Mouse (Mus musculus) lung, postnatal 10 days (tissue): ENCODE measurements around the gene Col15a1.
A peak's percentile ranks its signal among the peaks of the same experiment; 100 is the strongest.

Experiments used
- DNase-seq: peaks from one replicate; pipeline ENCODE4 v3.0.0; 2021

Col15a1 gene

GRCm38 (mm10) chr4:47207969-47208420, at the start of gene Col15a1:
Col15a1 (plus strand) TSS chr4:47208161.
- DNase-seq: peak; percentile 33

- DNase-seq: no peak
Observed at GRCm38 (mm10) chr4:47161103-47161755, 46.7 kb upstream of the Col15a1 start.

GRCm38 (mm10) chr4:47161756-47162587, 46.0 kb upstream of the Col15a1 start:
- DNase-seq: no peak

GRCm38 (mm10) chr4:47172314-47172713, 35.6 kb upstream of the Col15a1 start:
- no peak for DNase-seq

- DNase-seq: no peak
Observed at GRCm38 (mm10) chr4:47177101-47177500, 30.9 kb upstream of the Col15a1 start.

- DNase-seq: peak; percentile 42
Observed at GRCm38 (mm10) chr4:47178261-47178961, 29.6 kb upstream of the Col15a1 start.

- no peak for DNase-seq
Observed at GRCm38 (mm10) chr4:47179535-47179934, 28.4 kb upstream of the Col15a1 start.

GRCm38 (mm10) chr4:47184058-47184661, 23.8 kb upstream of the Col15a1 start:
- peak; percentile 35 for DNase-seq

- peak; percentile 19 for DNase-seq
Observed at GRCm38 (mm10) chr4:47186514-47186913, 21.4 kb upstream of the Col15a1 start.

GRCm38 (mm10) chr4:47196173-47196572, 11.8 kb upstream of the Col15a1 start:
- DNase-seq: no peak

GRCm38 (mm10) chr4:47203643-47204042, 4.3 kb upstream of the Col15a1 start:
- DNase-seq: peak; percentile 28

- peak; percentile 68 for DNase-seq
Observed at GRCm38 (mm10) chr4:47205846-47206245, 2.1 kb upstream of the Col15a1 start.

- peak; percentile 17 for DNase-seq
Observed at GRCm38 (mm10) chr4:47208421-47208991, 545 bp downstream of the Col15a1 start.

GRCm38 (mm10) chr4:47209466-47209865, 1.5 kb downstream of the Col15a1 start:
- DNase-seq: no peak

GRCm38 (mm10) chr4:47218828-47219227, 10.9 kb downstream of the Col15a1 start:
- DNase-seq: no peak

GRCm38 (mm10) chr4:47219393-47219792, 11.4 kb downstream of the Col15a1 start:
- DNase-seq: no peak

- DNase-seq: no peak
Observed at GRCm38 (mm10) chr4:47220544-47220943, 12.6 kb downstream of the Col15a1 start.

- no peak for DNase-seq
Observed at GRCm38 (mm10) chr4:47222146-47222545, 14.2 kb downstream of the Col15a1 start.

- peak; percentile 34 for DNase-seq
Observed at GRCm38 (mm10) chr4:47225920-47226319, 18.0 kb downstream of the Col15a1 start.

GRCm38 (mm10) chr4:47227101-47227500, 19.1 kb downstream of the Col15a1 start:
- no peak for DNase-seq

- peak; percentile 67 for DNase-seq
Observed at GRCm38 (mm10) chr4:47227756-47228155, 19.8 kb downstream of the Col15a1 start.

- DNase-seq: no peak
Observed at GRCm38 (mm10) chr4:47228945-47229344, 21.0 kb downstream of the Col15a1 start.

GRCm38 (mm10) chr4:47230498-47230897, 22.5 kb downstream of the Col15a1 start:
- no peak for DNase-seq
